Mouse (Mus musculus) midbrain, embryonic 11.5 days (tissue): ENCODE measurements at regions not wholly inside any gene's neighbourhood (a gene's known extent, or its start where the extent isn't known, plus 50 kb on each side); places are given as distances from the start of the nearest gene placed in this dataset.

Experiments used
- ATAC-seq: fragments of 200-750 bp; cut with Nextera tagmentation; 2 replicates; pipeline ENCODE4 v1.8.0; 2017; ENCODE audit warnings: moderate TSS enrichment, moderate library complexity; ENCODE audit not compliant: low FRiP score
- DNase-seq: peaks from one replicate; pipeline ENCODE4 v3.0.0; 2015; ENCODE audit warnings: low spot score; ENCODE audit errors: missing footprints
- H3K27ac ChIP-seq: fragments of 300-500 bp; sonication (generic); 2 replicates; pipeline ENCODE4 v1.5.1; 2014; ENCODE audit warnings: low read depth, low read length
- H3K27me3 ChIP-seq: fragments of 300-500 bp; sonication (generic); 2 replicates; pipeline ENCODE4 v1.6.1; 2014; ENCODE audit warnings: mild to moderate bottlenecking, low read length, moderate library complexity, mixed read lengths; ENCODE audit not compliant: control insufficient read depth, insufficient read depth
- H3K36me3 ChIP-seq: fragments of 300-500 bp; sonication (generic); 2 replicates; pipeline ENCODE4 v1.6.1; 2014; ENCODE audit warnings: mild to moderate bottlenecking, low read length, moderate library complexity, mixed read lengths; ENCODE audit not compliant: control insufficient read depth, insufficient read depth
- H3K4me1 ChIP-seq: fragments of 300-500 bp; sonication (generic); 2 replicates; pipeline ENCODE4 v1.6.1; 2014; ENCODE audit warnings: low read length; ENCODE audit not compliant: control insufficient read depth, insufficient read depth
- H3K4me2 ChIP-seq: fragments of 300-500 bp; sonication (generic); 2 replicates; pipeline ENCODE4 v1.6.1; 2014; ENCODE audit warnings: mild to moderate bottlenecking, moderate library complexity
- H3K4me3 ChIP-seq: fragments of 300-500 bp; sonication (generic); 2 replicates; pipeline ENCODE4 v1.5.1; 2014; ENCODE audit warnings: low read depth, low read length
- H3K9ac ChIP-seq: fragments of 300-500 bp; sonication (generic); 2 replicates; pipeline ENCODE4 v1.6.1; 2014; ENCODE audit warnings: low read length
- H3K9me3 ChIP-seq: fragments of 300-500 bp; sonication (generic); 2 replicates; pipeline ENCODE4 v1.6.1; 2016; ENCODE audit warnings: low read length; ENCODE audit not compliant: control insufficient read depth
- WGBS: fragments of 180-500 bp; shearing (Covaris S2); extraction: QIAGEN DNeasy Blood & Tissue Kit; methylation state at CpG from one replicate; pipeline ENCODE4 v1.1.7; 2014; 5-methylcytosine and 5-hydroxymethylcytosine counted together

- H3K4me1 ChIP-seq: no peaks in the 10 kb centered on the region
- 88% methylated on average over 5 of the region's 5 CpGs for WGBS
- no peaks in the 10 kb centered on the region for H3K9me3 ChIP-seq
- no peaks in the 10 kb centered on the region for H3K36me3 ChIP-seq
- H3K27me3 ChIP-seq: no peaks in the 10 kb centered on the region
- H3K27ac ChIP-seq: no peak overlapping the region
- H3K4me2 ChIP-seq: no peak overlapping the region
- no peak for ATAC-seq
- no peak overlapping the region for H3K9ac ChIP-seq
- peak; percentile 47 for DNase-seq
- H3K4me3 ChIP-seq: no peak overlapping the region
These were observed 348.9 kb downstream of the Prdm2 start for GRCm38 (mm10) chr4:142863939-142864338.

DNA sequence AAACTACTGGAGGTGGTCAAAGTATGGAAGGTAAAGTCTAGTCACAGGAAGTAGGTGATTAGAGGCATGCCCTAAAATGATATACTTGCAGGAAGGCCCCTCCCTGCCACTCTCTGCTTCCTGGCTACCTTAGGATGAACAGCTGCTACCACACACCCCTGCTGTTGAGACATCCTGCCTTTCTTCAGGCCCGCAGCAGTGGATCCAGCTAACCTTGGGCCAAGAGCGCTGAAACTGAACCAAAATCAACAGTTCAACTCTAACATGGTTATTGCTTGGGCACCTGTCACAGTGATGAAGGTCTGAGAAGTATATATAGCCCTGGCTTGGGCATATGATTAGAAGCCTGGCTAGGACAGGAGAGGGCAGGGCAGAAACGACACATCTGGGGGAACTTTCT is 352.4 kb downstream of the Prdm2 start:
- WGBS: 89% methylated on average over 3 of the region's 3 CpGs

DNA sequence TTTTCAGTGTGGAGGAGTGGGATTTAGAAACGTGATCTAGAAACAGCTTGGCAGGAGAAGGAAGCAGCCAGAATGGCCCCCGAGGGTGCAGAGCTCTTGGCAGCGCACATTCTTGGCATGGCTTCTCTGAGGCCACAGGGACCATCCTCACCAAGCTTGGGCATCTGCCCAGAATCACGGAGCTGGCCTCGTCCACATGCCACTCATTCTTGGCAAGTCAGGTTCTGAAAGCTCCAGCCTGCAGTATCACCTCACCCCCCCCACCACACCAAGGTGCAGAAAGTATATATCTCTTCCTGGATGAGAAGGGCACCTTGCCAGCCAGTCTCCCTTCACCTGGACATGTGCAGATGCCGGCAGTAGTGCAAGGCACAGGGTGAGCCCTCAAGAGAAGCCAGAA is 356.2 kb downstream of the Prdm2 start:
- DNase-seq: no peak
- Histone ChIP-seq H3K27me3 (no peaks in the 10 kb centered on the region), H3K9me3 (no peaks in the 10 kb centered on the region), H3K4me1 (no peaks in the 10 kb centered on the region), H3K4me2 (no peak overlapping the region), H3K9ac (no peak overlapping the region), H3K27ac (no peak overlapping the region), H3K4me3 (no peak overlapping the region), H3K36me3 (no peaks in the 10 kb centered on the region)
- no peak for ATAC-seq
- 72% methylated on average over 6 of the region's 6 CpGs for WGBS

More for the DNA sequence above, 352.4 kb downstream of the Prdm2 start:
- H3K9me3 ChIP-seq: no peaks in the 10 kb centered on the region
- H3K27me3 ChIP-seq: no peaks in the 10 kb centered on the region
- H3K9ac ChIP-seq: no peak overlapping the region
- no peak overlapping the region for H3K4me2 ChIP-seq
- ATAC-seq (no peak), DNase-seq (peak; percentile 28)
- H3K27ac ChIP-seq: no peak overlapping the region
- H3K4me1 ChIP-seq: no peaks in the 10 kb centered on the region
- H3K4me3 ChIP-seq: no peak overlapping the region
- no peaks in the 10 kb centered on the region for H3K36me3 ChIP-seq

GRCm38 (mm10) chr4:142855635-142856034 is 357.2 kb downstream of the Prdm2 start:
- no peak overlapping the region for H3K27ac ChIP-seq
- no peak overlapping the region for H3K9ac ChIP-seq
- H3K4me2 ChIP-seq: no peak overlapping the region
- no peaks in the 10 kb centered on the region for H3K4me1 ChIP-seq
- 89% methylated on average over 6 of the region's 6 CpGs for WGBS
- no peak overlapping the region for H3K4me3 ChIP-seq
- DNase-seq (no peak), ATAC-seq (no peak)
- H3K9me3 ChIP-seq: no peaks in the 10 kb centered on the region
- H3K36me3 ChIP-seq: no peaks in the 10 kb centered on the region
- H3K27me3 ChIP-seq: no peaks in the 10 kb centered on the region

GRCm38 (mm10) chr4:142853924-142854323 is 358.9 kb downstream of the Prdm2 start:
- DNase-seq (no peak), ATAC-seq (no peak)
- 94% methylated on average over 15 of the region's 15 CpGs for WGBS
- Histone ChIP-seq H3K4me1 (no peaks in the 10 kb centered on the region), H3K9ac (no peak overlapping the region), H3K27ac (no peak overlapping the region), H3K9me3 (no peaks in the 10 kb centered on the region), H3K36me3 (no peaks in the 10 kb centered on the region), H3K4me3 (no peak overlapping the region), H3K27me3 (no peaks in the 10 kb centered on the region), H3K4me2 (no peak overlapping the region)

GRCm38 (mm10) chr4:142845066-142845696 is 367.6 kb downstream of the Prdm2 start:
- peak; percentile 21 for DNase-seq
- Histone ChIP-seq H3K9me3 (no peaks in the 10 kb centered on the region), H3K4me1 (no peaks in the 10 kb centered on the region), H3K27me3 (no peaks in the 10 kb centered on the region), H3K4me2 (no peak overlapping the region), H3K9ac (no peak overlapping the region), H3K4me3 (no peak overlapping the region), H3K27ac (no peak overlapping the region), H3K36me3 (no peaks in the 10 kb centered on the region)
- ATAC-seq: no peak
- 82% methylated on average over 6 of the region's 6 CpGs for WGBS

GRCm38 (mm10) chr4:142839540-142839939 is 373.3 kb downstream of the Prdm2 start:
- Histone ChIP-seq H3K4me2 (no peak overlapping the region), H3K4me3 (no peak overlapping the region), H3K9ac (no peak overlapping the region), H3K36me3 (no peaks in the 10 kb centered on the region), H3K27ac (no peak overlapping the region), H3K27me3 (no peaks in the 10 kb centered on the region), H3K9me3 (no peaks in the 10 kb centered on the region), H3K4me1 (no peaks in the 10 kb centered on the region)
- DNase-seq: peak; percentile 61
- no peak for ATAC-seq
- 52% methylated on average over 4 of the region's 4 CpGs for WGBS

- no peaks in the 10 kb centered on the region for H3K9me3 ChIP-seq
- H3K4me2 ChIP-seq: no peak overlapping the region
- H3K4me1 ChIP-seq: no peaks in the 10 kb centered on the region
- H3K36me3 ChIP-seq: no peaks in the 10 kb centered on the region
- ATAC-seq: no peak
- H3K4me3 ChIP-seq: no peak overlapping the region
- H3K27ac ChIP-seq: no peak overlapping the region
- WGBS: 74% methylated on average over 4 of the region's 4 CpGs
- no peak overlapping the region for H3K9ac ChIP-seq
- DNase-seq: peak; percentile 77
- H3K27me3 ChIP-seq: no peaks in the 10 kb centered on the region
These were observed 374.3 kb downstream of the Prdm2 start for GRCm38 (mm10) chr4:142838363-142838964.

DNA sequence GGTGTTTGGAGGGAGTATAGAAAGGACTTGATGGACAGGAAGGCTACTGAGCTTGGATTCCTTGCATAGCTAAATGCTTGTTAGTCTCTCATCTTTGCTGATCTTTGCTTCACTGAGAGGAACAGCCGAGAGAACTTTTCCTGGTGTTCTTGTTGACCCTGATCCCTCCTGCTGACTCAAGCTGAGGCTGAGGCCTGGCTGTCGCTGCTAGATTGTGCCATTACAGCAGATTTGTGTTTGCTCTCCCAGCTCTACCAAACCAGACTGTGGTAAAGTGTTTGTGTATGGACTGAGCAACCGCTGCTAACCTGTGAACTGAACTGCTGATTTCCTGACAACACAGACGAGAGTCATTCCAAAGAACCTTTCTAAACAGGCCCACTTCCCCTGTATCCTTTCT is 375.2 kb downstream of the Prdm2 start:
- Histone ChIP-seq H3K27ac (no peak overlapping the region), H3K9ac (no peak overlapping the region), H3K36me3 (no peaks in the 10 kb centered on the region), H3K9me3 (no peaks in the 10 kb centered on the region), H3K4me1 (no peaks in the 10 kb centered on the region), H3K27me3 (no peaks in the 10 kb centered on the region), H3K4me2 (no peak overlapping the region), H3K4me3 (no peak overlapping the region)
- no peak for ATAC-seq
- WGBS: 81% methylated on average over 4 of the region's 4 CpGs
- DNase-seq: no peak
